Mouse (Mus musculus): ENCODE data around the gene Cmtm2b. TPM values are rescaled to one million over a fixed set of nuclear protein-coding genes. Genes with fewer than 3 reads are reported as not detected.

Gene Cmtm2b
- 0.19 TPM in 1 of 2 replicates, not detected in the other for polyA plus RNA-seq (2012; rRNA removed)

DNA sequence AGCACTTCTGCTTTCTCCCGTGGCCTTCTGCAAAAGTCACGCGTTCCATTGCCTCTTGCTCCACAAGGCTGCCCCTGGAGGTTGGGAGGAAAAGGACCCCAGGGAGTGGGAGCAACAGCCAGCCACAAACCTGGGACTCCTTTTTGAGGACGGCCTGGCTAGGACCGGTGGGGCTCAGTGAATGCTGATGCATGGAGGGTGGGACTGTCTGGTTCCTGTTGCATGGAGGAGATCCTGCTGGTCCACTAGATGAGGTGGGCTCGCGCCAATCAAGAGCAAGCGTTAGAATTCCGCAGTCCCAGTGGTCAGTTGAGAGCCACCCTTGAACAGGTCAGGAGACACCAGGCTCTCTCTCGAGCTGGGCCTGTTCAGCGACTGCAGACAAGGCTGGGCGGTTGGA, at the start of gene Cmtm2b:
TSS of gene Cmtm2b (plus strand) at position 301 of the 400 bp plus-strand sequence.

DNA sequence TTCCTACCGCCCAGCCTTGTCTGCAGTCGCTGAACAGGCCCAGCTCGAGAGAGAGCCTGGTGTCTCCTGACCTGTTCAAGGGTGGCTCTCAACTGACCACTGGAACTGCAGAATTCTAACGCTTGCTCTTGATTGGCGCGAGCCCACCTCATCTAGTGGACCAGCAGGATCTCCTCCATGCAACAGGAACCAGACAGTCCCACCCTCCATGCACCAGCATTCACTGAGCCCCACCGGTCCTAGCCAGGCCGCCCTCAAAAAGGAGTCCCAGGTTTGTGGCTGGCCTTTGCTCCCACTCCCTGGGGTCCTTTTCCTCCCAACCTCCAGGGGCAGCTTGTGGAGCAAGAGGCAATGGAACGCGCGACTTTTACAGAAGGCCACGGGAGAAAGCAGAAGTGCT, 28.9 kb upstream of the Cmtm2b start, which contains the start of gene Cmtm2a:
TSS of gene Cmtm2a (minus strand) at position 101 of the 400 bp plus-strand sequence.

GRCm38 (mm10) chr8:104309441-104310155, 12.4 kb upstream of the Cmtm2b start, which contains the start of the genes Gm45711 and Cmtm1:
Gene Gm45711, minus strand, starts transcription at chr8:104310081.
Gene Cmtm1, minus strand, starts transcription at chr8:104310145.

GRCm38 (mm10) chr8:104321267-104321666, 763 bp upstream of the Cmtm2b start, which contains the start of gene Gm11020:
Gene Gm11020, plus strand, starts transcription at chr8:104321567.

GRCm38 (mm10) chr8:104339229-104339982, 17.4 kb downstream of the Cmtm2b start, which contains the start of gene Cmtm3:
Gene Cmtm3, plus strand, starts transcription at chr8:104339410.

Other genes starting within 250 kb of the Cmtm2b start
- gene Cdh5, start 220.6 kb upstream of the Cmtm2b start, polyA plus RNA-seq (2012; rRNA removed) = 49.1 and 57.5 TPM in 2 replicates
- gene Bean1, start 151.8 kb upstream of the Cmtm2b start, polyA plus RNA-seq (2012; rRNA removed) = 30.2 and 33.8 TPM in 2 replicates
- gene Tk2, start 73.7 kb upstream of the Cmtm2b start, polyA plus RNA-seq (2012; rRNA removed) = 35.1 and 35.8 TPM in 2 replicates
- 8.8 and 14.4 TPM in 2 replicates for gene Cklf, start 71.4 kb upstream of the Cmtm2b start, polyA plus RNA-seq (2012; rRNA removed)
- gene Cmtm2a, start 29.0 kb upstream of the Cmtm2b start, polyA plus RNA-seq (2012; rRNA removed) = 3.2 and 4.2 TPM in 2 replicates
- 1.3 and 2.6 TPM in 2 replicates for gene Gm45711, start 12.1 kb upstream of the Cmtm2b start, polyA plus RNA-seq (2012; rRNA removed)
- 0.07 and 0.14 TPM in 2 replicates for gene Cmtm1, start 12.1 kb upstream of the Cmtm2b start, polyA plus RNA-seq (2012; rRNA removed)
- gene Gm11020, start 663 bp upstream of the Cmtm2b start, polyA plus RNA-seq (2012; rRNA removed) = not detected in 2 replicates
- 554 and 599 TPM in 2 replicates for gene Cmtm3, start 17.2 kb downstream of the Cmtm2b start, polyA plus RNA-seq (2012; rRNA removed)
- 18.6 and 19.0 TPM in 2 replicates for gene Cmtm4, start 73.6 kb downstream of the Cmtm2b start, polyA plus RNA-seq (2012; rRNA removed)
- 14.7 and 16.0 TPM in 2 replicates for gene Dync1li2, start 120.8 kb downstream of the Cmtm2b start, polyA plus RNA-seq (2012; rRNA removed)
- gene Terb1, start 187.7 kb downstream of the Cmtm2b start, polyA plus RNA-seq (2012; rRNA removed) = 0.13 and 0.15 TPM in 2 replicates
- 3.4 and 5.2 TPM in 2 replicates for gene Nae1, start 212.4 kb downstream of the Cmtm2b start, polyA plus RNA-seq (2012; rRNA removed)
- gene Car7, start 212.5 kb downstream of the Cmtm2b start, polyA plus RNA-seq (2012; rRNA removed) = 6.4 and 6.6 TPM in 2 replicates